Mouse (Mus musculus): Measurements from ENCODE around the gene Cep19. TPM values are rescaled to one million over a fixed set of nuclear protein-coding genes. Genes with fewer than 3 reads are reported as not detected.

The Cep19 gene
- polyA plus RNA-seq (2012; rRNA removed), result 5.6 and 10.2 TPM in 2 replicates

DNA sequence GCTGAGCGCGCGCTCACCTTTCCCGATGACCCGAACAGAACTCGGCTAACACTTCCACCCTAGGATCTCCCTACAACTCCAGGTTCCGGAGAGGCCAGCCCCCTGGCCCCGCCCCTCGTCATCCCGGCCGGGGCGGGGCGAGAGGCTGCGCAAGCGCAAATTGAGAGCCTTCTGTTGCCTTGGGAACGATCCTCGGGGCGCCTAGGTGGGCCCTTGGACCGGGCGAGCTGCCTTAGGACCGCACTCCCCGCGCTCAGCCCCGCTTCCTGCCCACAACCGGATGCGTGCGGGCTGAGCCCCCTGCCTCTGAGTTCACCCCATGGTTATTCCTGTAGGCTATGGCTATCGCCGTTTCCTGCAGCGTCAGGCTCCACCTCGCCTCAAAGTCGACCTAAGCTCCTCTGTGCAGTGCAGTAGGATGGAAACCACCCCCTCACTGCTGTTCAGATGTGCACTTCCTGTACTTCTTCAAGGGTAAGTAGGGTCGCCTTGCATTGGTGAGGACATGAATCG is at the start of gene Cep19, which contains the start of gene Pigx:
Gene Cep19, plus strand, starts transcription at position 163 of the 513 bp plus-strand sequence.
Gene Pigx, minus strand, starts transcription at position 103 of the 513 bp plus-strand sequence.
- Histone ChIP-seq H3K27me3 (ENCODE audit: control insufficient read depth, insufficient read depth, low read length) (no peaks in the 10 kb centered on the region), H3K4me3 (ENCODE audit: low read depth, low read length) (peak within 1 kb of the TSS; percentile 90), H3K27ac (ENCODE audit: insufficient read depth, low read depth, low read length) (peak within 1 kb of the TSS; percentile 76), H3K36me3 (ENCODE audit: control insufficient read depth, insufficient read depth, low read length) (peaks cover 5% of the 10 kb centered on the region), H3K4me1 (ENCODE audit: control insufficient read depth, insufficient read depth, insufficient read length, low read length) (no peaks in the 10 kb centered on the region; the same call in none of the 2 replicates)
- 0% methylated on average over 34 of the region's 34 CpGs for WGBS
- TF ChIP-seq POLR2A (IDR thresholded peaks at IDR 0.05; ENCODE audit: low read depth, low read length) (peak; percentile 75), CTCF (IDR thresholded peaks at IDR 0.05; ENCODE audit: extremely low read depth, insufficient read length, insufficient replicate concordance, low read depth, low read length) (no peak)

- WGBS, result 33% methylated on average over 5 of the region's 5 CpGs
- TF ChIP-seq CTCF (IDR thresholded peaks at IDR 0.05; ENCODE audit: extremely low read depth, insufficient read length, insufficient replicate concordance, low read depth, low read length) (no peak), POLR2A (IDR thresholded peaks at IDR 0.05; ENCODE audit: low read depth, low read length) (no peak)
- Histone ChIP-seq H3K4me3 (ENCODE audit: low read depth, low read length) (no peak overlapping the region), H3K27ac (ENCODE audit: insufficient read depth, low read depth, low read length) (peak overlapping the region; percentile 72), H3K27me3 (ENCODE audit: control insufficient read depth, insufficient read depth, low read length) (no peaks in the 10 kb centered on the region), H3K4me1 (ENCODE audit: control insufficient read depth, insufficient read depth, insufficient read length, low read length) (peaks cover 30% of the 10 kb centered on the region), H3K36me3 (ENCODE audit: control insufficient read depth, insufficient read depth, low read length) (peaks cover 1% of the 10 kb centered on the region; the same call in 1 of the 2 replicates)
Measured at GRCm38 (mm10) chr16:32058817-32059216, 40.8 kb upstream of the Cep19 start.

- H3K27me3 ChIP-seq (ENCODE audit: control insufficient read depth, insufficient read depth, low read length), result no peaks in the 10 kb centered on the region
- H3K4me1 ChIP-seq (ENCODE audit: control insufficient read depth, insufficient read depth, insufficient read length, low read length), result peaks cover 34% of the 10 kb centered on the region
- peaks cover 1% of the 10 kb centered on the region; the same call in 1 of the 2 replicates for H3K36me3 ChIP-seq (ENCODE audit: control insufficient read depth, insufficient read depth, low read length)
- peak overlapping the region; percentile 17 for H3K27ac ChIP-seq (ENCODE audit: insufficient read depth, low read depth, low read length)
- 13% methylated on average over 6 of the region's 6 CpGs for WGBS
- H3K4me3 ChIP-seq (ENCODE audit: low read depth, low read length), result no peak overlapping the region
- TF ChIP-seq POLR2A (IDR thresholded peaks at IDR 0.05; ENCODE audit: low read depth, low read length), result no peak
- TF ChIP-seq CTCF (IDR thresholded peaks at IDR 0.05; ENCODE audit: extremely low read depth, insufficient read length, insufficient replicate concordance, low read depth, low read length), result no peak
Measured at GRCm38 (mm10) chr16:32059840-32060523, 39.6 kb upstream of the Cep19 start.

DNA sequence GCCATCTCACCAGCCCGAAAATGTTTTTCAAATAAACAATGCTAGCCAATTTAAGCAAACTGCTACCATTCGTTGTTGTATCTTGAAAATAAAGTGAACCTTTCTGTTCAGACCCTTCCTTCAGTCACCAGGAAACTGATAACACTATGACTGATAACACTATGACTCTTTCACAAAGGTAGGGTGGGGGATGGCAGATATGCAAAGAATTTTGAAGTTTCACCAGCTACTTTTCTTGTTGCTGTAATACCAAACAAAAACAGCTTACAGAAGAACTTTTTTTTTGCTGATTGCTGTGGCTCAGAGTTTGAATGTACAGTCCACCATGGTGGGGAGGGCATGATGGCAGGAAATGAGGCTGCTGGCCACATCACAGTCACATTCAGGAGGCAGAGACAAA is 37.4 kb upstream of the Cep19 start:
- Histone ChIP-seq H3K4me1 (ENCODE audit: control insufficient read depth, insufficient read depth, insufficient read length, low read length) (peaks cover 48% of the 10 kb centered on the region), H3K27me3 (ENCODE audit: control insufficient read depth, insufficient read depth, low read length) (no peaks in the 10 kb centered on the region), H3K27ac (ENCODE audit: insufficient read depth, low read depth, low read length) (peak overlapping the region; percentile 46; the same call in 1 of the 2 replicates), H3K4me3 (ENCODE audit: low read depth, low read length) (no peak overlapping the region), H3K36me3 (ENCODE audit: control insufficient read depth, insufficient read depth, low read length) (no peaks in the 10 kb centered on the region)
- TF ChIP-seq CTCF (IDR thresholded peaks at IDR 0.05; ENCODE audit: extremely low read depth, insufficient read length, insufficient replicate concordance, low read depth, low read length) (no peak), POLR2A (IDR thresholded peaks at IDR 0.05; ENCODE audit: low read depth, low read length) (no peak)
- 28% methylated on average over 2 of the region's 2 CpGs for WGBS

DNA sequence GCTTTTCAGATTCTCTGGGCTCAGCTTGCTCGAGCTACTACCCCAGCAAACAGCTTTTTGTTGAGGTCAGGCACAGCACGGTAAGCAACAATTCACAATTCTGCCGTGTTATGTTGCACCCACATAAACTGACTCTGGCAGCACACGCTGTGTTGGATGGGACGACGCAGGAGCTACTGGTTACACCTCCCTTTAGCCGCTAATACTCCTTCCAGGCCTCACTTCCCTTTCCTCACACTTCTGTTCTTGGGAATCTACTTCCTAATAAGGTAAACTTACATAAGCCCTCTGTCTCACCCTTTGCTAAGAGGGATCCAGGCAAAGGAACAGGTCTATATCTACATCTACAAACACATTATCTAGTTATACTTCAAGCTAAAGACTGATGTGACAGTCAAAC is 35.7 kb upstream of the Cep19 start:
- H3K27me3 ChIP-seq (ENCODE audit: control insufficient read depth, insufficient read depth, low read length), result no peaks in the 10 kb centered on the region
- H3K36me3 ChIP-seq (ENCODE audit: control insufficient read depth, insufficient read depth, low read length), result no peaks in the 10 kb centered on the region
- H3K4me1 ChIP-seq (ENCODE audit: control insufficient read depth, insufficient read depth, insufficient read length, low read length), result peaks cover 44% of the 10 kb centered on the region
- no peak for TF ChIP-seq CTCF (IDR thresholded peaks at IDR 0.05; ENCODE audit: extremely low read depth, insufficient read length, insufficient replicate concordance, low read depth, low read length)
- no peak for TF ChIP-seq POLR2A (IDR thresholded peaks at IDR 0.05; ENCODE audit: low read depth, low read length)
- no peak overlapping the region for H3K4me3 ChIP-seq (ENCODE audit: low read depth, low read length)
- 68% methylated on average over 7 of the region's 7 CpGs for WGBS
- no peak overlapping the region for H3K27ac ChIP-seq (ENCODE audit: insufficient read depth, low read depth, low read length)

DNA sequence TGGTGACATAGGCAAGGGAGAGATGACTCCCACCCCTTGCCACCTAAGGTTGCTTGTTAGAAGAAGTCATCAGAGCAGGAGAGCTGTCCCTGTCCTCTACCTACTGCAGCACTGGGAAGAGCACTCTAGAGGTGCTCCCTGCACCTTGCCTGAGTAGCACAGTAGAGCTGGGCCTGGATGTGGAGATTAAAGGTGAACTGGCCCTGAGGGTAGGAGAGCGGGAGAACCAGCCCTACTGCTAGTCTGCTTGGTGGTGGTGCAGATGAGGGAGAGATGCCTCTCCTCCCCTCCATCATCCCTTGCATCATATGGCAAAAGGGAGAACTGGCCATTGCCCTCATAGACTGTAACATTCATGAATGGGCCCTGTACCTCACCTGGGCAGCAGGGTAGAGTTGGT is 32.7 kb upstream of the Cep19 start:
- Histone ChIP-seq H3K4me3 (ENCODE audit: low read depth, low read length) (no peak overlapping the region), H3K36me3 (ENCODE audit: control insufficient read depth, insufficient read depth, low read length) (no peaks in the 10 kb centered on the region; the same call in 1 of the 2 replicates), H3K27ac (ENCODE audit: insufficient read depth, low read depth, low read length) (no peak overlapping the region), H3K4me1 (ENCODE audit: control insufficient read depth, insufficient read depth, insufficient read length, low read length) (peaks cover 33% of the 10 kb centered on the region), H3K27me3 (ENCODE audit: control insufficient read depth, insufficient read depth, low read length) (no peaks in the 10 kb centered on the region)
- WGBS, result 85% methylated on average over 1 of the region's 1 CpGs
- TF ChIP-seq POLR2A (IDR thresholded peaks at IDR 0.05; ENCODE audit: low read depth, low read length) (no peak), CTCF (IDR thresholded peaks at IDR 0.05; ENCODE audit: extremely low read depth, insufficient read length, insufficient replicate concordance, low read depth, low read length) (no peak)

All from small intestine, adult 2 months (tissue).